Mouse (Mus musculus) right cerebral cortex, postnatal 10 days (tissue): ENCODE results near the gene Scfd2.

ENCODE experiments used
- DNase-seq, 2 experiments: peaks; one replicate each; pipeline ENCODE4 v3.0.0; 2021; ENCODE audit warnings: low spot score in 2 of 2

Gene Scfd2

DNA sequence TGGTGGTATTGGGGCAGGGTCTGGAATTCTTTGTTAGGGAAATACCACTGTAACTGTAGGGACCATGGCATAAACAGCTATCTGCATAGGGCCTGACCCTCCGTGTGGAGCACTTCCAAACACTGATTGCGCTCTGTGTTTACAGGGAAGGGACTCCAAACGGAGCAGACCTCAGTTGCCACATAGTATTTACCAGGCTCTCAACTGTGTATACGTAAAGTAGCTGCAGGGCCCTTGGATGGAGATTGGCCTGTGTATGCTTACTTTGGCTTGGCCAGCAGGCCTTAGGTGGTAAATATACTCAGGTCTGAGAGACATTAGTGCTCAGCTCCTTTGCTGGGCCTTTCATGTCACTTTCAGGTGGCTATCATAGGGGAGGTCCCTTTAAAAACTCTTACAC lies 329.0 kb downstream of the Scfd2 start:
- DNase-seq: no peak

DNA sequence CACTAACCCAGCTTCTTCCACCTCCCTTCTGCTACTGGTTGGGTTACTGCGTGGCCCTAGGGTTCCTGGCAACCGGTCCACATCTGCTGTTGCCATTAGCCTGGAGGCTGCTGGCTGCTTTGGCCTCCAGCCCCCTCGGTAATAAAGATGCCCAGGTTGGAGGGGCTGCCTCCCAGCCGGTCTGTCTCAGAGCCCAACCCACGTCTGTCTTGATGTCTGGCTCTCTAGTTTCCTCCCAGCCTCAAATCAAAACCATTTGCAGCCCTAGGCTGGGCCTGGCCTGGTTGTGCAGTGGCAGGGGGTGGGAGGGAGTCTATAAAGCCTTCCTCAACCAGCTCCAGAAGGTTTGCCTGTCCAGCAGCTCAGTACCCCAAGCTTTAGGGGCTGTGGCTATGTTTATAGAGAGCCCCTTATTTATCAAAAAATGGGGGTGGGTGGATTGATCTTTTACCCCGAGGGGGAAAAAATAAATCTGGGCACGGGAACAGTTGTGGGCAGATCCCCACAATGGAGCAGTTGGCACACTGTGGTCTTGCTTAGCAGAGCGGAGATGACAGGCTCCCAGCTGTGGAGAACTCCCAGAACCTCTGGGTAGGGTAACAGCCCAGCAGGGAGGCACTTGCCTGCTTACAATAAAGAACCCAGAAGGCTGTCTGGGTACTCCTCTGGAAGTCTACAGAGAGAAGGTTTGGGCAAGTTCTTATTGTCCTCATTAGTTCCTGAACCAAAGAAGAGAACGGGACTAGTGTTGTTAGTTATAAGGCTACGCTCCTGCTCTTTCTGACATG lies 329.8 kb downstream of the Scfd2 start:
- no peak for DNase-seq

DNA sequence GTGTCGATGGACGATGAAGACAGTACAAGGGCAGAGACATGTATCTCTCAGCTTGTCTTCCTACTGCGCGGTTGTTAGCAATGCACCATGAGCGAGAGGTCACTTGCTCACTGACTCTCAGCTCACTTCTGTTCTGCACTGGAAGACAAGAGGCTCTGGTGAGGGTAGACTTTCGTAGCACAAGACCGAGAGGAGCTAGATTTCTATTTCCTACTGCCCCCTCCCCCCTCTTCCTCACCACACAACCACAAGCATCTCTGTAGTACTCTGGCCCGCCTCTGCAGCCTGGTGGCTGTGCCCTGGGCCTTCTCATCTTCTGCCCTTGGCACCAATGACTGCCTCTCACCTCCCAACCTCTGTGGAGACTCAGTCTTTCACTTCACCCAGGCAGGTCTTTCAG lies 331.1 kb downstream of the Scfd2 start:
- DNase-seq: no peak

DNA sequence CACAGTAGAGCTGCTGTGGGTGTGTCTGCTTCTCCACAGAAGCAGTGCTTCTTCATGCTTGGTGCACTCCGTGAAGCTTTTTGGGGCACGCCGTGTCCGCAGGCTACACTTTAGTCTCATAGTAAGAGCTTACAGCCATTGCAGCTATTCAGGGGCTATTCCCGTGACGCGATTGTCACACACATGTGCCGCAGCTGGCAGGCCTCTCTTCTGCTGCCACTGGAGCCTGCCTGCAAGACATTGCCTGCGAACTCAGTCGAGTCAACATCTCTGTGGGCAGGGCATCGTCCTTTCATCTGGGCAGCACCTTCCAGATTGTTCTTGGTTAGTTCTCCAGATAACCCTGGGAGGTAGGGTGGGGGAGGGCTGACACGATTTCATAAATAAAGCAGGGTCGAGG lies 331.8 kb downstream of the Scfd2 start:
- no peak for DNase-seq

DNA sequence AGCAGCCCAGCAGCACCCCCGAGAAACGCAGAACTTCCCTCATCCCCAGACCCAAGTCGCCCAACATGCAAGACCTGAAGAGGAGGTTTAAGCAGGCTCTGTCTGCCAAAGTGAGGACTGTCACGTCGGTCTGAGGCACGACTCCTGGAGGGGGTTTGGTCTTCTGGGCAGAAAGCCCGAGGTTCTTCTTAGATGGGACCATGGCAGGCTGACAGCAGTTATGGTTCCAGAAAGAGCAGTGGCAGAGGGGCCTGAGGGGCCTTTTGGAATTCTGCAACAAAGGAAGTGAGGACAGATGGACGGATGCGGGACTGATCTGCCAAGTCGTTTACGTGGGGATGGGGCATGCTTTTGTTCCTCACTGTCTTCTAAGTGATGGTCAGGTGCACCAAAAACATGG lies 333.1 kb downstream of the Scfd2 start:
- no peak for DNase-seq

DNA sequence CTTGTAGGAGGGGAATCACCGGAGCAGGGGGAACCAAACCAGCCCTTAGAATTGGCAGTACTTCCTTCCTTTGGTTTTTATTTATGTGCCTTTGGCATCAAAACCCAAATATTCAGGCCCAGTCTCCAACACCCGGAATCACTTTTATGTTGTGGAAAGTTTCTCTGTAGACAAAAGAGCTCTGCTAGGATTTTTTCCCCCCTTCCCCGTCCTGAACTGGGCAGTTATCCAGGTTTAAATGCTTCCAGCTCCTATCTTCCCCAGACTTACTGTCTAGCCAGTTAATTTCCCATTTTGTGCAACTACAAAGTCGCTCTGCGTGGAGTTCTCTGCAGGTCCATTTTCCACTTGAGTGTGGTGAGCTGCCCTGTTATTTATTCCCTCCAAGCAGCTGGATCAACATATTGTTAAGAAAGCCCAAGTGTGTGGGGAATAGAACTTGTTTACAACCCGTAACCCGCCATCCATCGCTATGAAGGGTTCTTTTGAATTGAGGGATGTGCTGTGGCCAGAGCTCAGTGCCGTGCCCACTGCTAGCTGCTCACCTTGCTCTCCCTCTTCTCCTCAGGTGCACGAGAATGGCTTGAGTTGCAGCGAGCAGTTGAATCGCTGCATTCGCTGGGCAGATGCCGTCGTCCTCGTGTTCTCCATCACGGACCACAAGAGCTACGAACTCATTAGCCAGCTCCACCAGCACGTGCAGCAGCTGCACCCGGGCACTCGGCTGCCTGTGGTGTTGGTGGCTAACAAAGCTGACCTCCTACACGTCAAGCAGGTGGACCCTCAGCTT lies 333.8 kb downstream of the Scfd2 start:
- no peak for DNase-seq

DNA sequence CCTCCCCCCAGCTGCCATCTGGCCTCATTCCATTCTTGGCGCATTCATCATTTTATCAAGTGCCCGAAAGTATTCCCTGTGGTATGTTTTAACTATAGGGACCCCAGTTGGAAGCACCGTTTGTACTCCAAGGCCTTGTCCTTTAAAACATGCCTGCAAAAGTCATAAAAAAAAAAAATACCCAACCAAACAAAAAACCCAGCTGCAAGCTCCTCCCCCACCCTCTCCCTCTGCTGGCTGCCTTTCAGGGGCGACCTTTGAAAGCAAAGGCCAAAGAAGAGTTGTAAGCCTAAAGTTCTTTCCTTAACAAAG lies 335.3 kb downstream of the Scfd2 start:
- DNase-seq: no peak

DNA sequence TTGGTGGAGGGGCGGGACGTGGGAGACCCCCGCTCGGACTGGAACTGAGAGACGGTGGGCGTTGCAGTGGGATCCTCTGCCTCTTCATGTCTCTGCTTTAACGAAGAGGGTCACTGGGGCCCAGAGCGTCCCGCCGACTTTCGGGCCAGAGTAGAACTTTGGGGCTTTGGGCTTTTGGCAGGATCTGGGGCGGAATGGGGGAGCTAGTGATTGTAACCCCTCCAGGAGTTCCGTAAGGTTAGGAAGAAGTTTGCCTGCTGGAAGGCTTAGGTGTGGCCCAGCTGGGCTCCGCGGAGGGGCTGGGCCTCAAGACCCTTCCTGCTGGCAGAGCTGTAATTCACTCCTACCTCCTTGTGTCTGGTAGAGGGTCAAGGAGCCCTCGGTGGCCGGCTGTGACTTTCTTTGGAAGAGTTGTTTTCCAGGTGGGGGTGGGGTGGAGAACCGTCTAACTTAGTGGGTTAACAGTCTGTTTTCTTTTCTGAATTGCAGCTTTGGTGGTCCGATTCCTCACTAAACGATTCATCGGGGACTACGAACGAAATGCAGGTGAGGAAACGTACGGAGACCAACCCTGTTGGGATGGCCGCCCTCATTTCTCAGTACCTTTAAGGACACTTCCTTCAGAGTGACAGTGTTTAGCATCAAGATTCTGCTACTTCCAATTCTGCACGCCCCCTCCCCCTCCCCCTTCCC lies 335.8 kb downstream of the Scfd2 start:
- DNase-seq: no peak

DNA sequence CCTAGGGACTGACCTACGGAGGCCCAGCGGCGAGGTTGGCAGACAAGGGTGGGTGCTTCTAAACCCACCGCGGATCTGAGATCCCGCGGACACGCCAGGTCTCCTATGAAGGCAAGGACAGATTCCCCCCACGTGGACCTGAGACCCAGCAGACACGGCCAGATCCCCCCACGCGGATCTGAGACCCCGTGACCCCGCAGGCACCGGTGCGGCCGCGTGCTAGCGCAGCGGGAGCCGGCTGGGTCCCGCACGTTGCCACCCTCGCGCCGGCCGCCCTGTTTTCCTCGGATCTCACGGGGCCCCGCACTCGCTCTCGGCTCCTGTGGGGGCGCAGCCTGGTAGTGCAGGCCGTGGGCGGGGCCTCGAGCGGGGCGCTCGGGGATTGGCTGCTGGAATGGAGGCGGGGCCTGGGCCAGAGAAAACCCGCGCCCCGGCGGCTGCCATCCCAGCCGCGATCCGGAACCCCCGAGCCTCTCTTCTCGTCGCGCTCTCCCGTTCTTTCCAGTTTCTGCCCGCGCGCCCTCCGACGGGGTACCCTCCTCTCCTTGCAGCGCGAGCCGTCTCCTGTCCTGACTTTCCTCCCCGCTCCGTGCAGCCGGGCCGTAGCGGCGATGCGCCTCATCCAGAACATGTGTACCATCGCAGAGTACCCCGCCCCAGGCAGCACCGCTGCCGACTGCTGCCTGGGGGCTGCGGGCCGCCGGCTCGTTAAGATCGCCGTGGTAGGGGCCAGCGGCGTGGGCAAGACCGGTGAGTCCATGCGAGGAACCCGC lies 336.5 kb downstream of the Scfd2 start, which contains the start of gene Rasl11b:
Rasl11b (plus strand) TSS at position 446 of the 773 bp plus-strand sequence.
- peak; percentile 96 to 97 for DNase-seq

DNA sequence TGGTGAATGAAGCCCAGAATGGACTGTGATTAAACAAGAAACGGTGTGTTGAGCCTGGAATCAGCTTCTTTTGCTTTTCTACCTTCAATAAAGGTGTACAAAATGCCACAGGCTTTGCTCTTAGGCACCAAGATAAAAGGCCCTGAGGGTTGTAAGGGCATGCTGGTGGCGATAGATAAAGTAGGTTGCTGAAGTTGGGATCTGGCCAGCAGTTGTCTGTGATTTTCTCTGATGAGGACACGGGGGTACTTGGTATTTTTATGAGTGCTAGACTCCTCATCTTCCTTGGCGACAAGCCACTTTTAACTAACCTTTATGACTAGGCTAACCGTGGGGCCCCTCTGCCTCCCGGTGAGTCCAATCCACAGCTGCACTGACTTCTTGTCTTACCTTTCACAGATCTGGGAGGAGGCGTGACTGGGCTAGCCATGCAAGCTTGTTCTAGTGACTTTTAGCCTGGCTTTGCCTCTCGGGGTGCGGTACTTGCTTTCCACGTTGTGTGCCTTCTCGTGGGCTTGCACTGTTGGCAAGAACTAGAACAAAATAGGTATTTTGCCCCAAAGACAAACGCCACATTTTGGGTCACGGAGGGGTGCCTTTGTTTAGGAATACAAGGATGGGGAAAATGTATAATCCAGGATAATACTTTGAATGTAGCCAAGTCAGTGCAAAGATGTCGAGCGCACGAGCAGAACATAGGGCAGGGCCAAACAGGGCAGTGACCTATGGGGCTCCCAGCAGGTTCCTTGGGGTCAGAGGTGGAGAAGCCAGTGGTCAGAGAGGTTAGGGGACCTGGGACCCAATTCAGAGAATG lies 337.3 kb downstream of the Scfd2 start:
- DNase-seq: no peak

DNA sequence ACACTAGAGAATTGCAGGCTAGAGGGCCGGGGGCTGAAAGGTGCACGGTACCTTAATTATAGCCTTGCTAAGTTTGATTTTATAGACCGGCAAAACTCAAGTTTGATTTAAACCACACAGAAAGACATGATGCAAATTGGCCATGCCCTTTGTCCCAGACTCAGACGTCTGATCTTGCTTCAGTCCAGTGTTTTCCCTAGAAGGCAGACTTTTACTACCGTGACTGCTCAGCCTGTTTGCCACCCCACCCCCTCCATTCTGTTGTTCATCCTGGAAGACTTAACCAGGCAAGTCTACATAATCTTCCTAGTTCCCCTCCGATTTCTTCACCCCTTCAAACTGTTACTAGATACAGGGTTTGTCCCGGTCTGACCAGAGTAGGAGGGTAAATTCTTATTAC lies 337.9 kb downstream of the Scfd2 start:
- DNase-seq: peak in 1 of 2 experiments; percentile 26

DNA sequence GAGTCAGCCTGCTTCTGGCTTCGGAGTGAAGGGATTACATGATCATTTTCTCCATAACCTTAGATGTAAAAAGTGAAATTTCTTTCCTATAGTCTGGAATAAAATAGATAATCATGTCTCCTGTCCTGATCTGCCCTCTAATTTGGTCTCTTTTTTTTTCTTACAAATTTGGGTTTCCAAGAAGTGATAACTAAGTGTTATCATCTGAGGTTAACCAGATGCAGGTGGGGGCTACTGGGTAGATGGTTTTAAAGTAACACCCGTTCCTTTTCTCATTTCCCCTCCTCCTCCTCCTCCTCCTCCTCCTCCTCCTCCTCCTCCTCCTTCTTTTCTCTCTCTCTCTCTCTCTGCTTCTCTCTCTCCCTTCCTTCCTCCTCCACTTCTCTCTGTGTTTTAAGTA lies 338.6 kb downstream of the Scfd2 start:
- DNase-seq: no peak

DNA sequence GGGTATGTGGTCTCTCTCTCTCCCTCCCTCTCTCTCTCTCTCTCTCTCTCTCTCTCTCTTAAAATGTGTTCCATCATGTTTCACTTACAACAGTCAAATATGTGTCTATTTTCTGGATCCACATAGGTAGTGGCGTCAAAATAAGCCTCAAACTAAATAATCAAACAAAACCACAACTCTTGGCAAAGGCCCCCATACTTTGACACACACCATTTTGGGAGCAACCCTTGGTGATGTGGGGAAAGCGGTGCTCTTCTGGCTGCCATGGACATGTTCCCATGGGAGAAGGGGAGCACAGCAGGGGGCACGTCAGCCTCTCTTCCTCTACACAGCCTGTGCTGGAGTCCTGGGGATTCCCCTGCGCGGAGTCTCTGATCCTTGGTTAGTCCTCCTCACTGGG lies 340.6 kb downstream of the Scfd2 start:
- DNase-seq: no peak

DNA sequence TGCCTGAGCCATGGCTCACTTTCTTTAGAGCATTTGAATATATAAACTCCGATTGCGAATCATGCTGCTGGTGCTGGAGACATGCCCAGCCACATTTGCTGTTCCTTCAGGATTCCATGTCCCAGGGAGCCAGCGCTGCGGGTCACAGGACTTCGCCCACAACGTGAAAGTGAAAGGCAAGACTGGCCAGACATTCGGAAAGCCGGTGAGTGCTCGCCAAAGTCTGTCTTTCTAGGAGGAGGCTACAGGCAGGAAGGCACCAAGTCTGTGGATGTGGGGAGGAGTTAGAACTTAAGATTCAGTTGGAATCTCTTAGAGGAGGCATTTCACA lies 341.4 kb downstream of the Scfd2 start:
- DNase-seq: peak in 1 of 2 experiments; percentile 61

DNA sequence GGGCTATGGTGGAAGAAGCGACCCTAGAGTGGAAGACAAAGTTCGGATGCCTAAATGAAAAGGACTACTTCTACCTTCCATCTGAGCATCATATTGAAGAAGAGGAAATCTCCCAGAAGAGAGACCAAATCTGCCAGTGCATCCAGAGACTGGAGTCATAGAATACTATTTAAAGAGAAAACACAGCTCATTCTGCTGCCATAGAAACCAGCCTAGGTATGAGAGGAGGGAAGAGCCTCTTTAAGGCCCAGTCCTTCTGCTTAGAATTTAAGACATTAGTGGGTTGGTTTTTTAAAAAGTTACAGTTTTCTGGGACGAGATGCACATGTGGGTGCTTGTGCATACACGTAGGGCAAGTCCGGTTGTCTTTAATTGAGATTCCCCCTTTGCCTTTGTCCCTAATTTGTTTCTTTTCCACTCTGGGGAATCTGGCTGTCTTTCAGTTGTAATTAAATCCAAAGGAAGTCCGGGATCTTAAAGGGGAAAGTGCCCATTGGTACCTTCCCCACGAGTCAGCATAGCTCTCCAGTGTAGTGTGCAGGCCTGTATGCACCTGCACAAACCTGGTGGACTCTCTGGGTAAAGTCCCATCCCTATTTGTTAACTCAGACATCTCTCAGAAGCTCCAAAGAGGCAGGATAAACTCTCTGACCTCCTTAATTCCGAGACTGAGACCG lies 341.9 kb downstream of the Scfd2 start:
- DNase-seq: no peak

DNA sequence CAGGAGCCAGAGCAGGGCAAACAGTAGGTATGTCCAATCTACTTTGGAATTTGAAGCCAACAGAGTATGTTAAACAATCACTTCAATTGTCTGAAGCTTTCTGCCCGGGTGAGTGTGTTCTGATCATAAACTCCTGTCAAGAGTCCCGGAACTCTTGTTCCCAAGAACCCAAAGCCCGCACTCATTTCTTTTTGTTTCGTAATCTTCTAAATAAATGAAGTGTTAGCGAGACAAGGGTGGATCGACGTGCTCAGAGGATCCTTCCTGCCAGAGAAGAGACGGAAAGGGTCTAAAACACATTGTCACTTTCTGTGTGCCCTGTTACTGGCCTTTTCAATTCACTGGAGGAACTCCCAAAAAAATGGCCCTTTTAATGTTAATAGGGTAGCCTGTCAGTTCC lies 342.7 kb downstream of the Scfd2 start:
- no peak for DNase-seq

DNA sequence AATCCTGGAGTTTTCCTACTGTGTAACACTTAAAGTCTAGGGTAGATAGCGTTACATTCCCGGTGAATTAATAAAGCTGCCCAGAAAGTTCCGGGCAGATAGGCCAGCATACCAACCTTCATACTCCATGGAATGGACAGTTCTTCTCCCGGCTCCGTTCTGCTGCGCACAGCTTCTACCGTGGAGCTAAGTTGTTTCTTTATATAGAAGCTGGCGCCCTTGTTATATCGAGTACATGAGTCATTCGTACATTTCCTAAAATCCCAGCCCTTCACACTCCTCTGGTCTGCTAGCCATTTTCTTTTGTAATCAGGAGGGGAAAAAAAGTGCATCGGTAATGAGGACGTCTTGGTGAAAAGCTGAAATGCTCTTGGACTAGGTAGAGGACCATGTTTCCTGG lies 343.5 kb downstream of the Scfd2 start:
- peak in 1 of 2 experiments; percentile 29 for DNase-seq

DNA sequence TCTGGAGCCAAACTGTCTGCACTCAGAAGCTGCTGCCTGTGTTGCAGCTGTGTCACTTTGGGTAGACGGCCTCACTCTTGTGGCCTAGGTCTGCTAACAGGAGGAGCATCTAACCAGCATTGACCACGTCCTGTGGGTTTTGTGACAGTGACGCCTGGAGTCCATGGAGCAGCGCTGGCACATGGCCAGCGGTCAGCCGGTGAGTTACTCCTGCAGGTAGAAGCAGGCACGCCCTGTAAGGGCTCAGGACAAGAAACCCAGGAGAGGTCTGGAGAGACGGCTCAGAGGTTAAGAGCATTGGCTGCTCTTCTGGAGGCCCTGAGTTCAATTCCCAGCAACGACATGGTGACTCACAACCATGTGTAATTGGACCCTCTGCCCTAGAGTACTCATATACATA lies 347.0 kb downstream of the Scfd2 start:
- DNase-seq: no peak

DNA sequence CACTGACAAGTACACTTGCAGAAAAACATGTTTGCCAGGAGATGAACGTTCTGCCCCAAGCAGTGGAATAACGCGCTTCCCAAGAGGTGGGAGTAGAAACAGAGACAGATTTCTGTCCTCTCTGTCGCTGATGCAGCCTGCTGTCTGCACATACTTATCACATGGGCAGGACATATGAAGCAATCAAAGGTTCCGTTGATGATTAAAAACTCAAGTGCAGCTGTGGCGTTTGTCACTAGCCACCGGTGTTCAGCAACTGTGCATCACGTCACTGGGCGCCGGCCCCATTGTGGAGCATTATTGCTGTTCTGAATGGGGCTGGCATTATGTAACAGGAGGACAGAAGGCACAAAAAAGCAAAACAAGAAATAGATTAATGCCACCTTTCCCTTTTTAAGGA lies 348.4 kb downstream of the Scfd2 start:
- no peak for DNase-seq

DNA sequence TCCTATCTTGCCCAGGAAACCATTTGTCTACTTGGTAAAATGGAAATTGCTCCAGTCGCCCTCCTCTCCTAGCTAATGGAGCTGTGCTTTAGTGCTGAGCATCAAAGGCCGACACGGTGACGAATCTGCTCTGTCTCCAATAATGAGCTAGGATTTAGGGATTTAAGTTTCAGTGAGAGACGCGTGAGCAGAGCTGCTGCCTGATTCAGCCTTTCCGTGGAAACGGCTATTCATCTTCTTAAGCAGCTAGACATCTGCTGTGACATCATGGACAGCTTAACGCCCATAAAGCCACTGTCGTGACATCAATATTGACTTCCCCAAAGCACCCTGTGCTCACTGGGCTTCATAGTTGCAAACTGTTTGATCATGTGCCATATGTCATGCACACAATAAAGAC lies 351.3 kb downstream of the Scfd2 start:
- DNase-seq: no peak
